Mouse (Mus musculus) spleen, adult 2 months (tissue): Measurements from ENCODE around the gene Gpr50. TPM values are rescaled to one million over a fixed set of nuclear protein-coding genes. Genes with fewer than 3 reads are reported as not detected.

ENCODE experiments used
- DNase-seq, 2 experiments: peaks; one replicate each; pipeline versions ENCODE4 v3.0.0 to v3.0.0-alpha.2; 2012 to 2021; ENCODE audit warnings: low spot score in 2 of 2, low read depth in 1 of 2
- H3K27ac ChIP-seq: fragments of 200-500 bp; 2 replicates; pipeline ENCODE4 v1.5.1; 2012; ENCODE audit warnings: low read length, inconsistent platforms; ENCODE audit not compliant: insufficient read depth
- H3K27me3 ChIP-seq: fragments of 200-500 bp; 2 replicates; pipeline ENCODE4 v1.6.1; 2012; ENCODE audit warnings: mild to moderate bottlenecking, moderate library complexity, low read length, inconsistent platforms; ENCODE audit not compliant: control insufficient read depth, insufficient read depth
- H3K36me3 ChIP-seq: fragments of 200-500 bp; 2 replicates; pipeline ENCODE4 v1.6.1; 2012; ENCODE audit warnings: mild to moderate bottlenecking, low read length, inconsistent platforms; ENCODE audit not compliant: control insufficient read depth, insufficient read depth
- H3K4me1 ChIP-seq: fragments of 200-500 bp; 2 replicates; pipeline ENCODE4 v1.6.1; 2011; ENCODE audit warnings: inconsistent platforms; ENCODE audit not compliant: control insufficient read depth, insufficient read depth, insufficient read length
- H3K4me3 ChIP-seq: fragments of 200-500 bp; 2 replicates; pipeline ENCODE4 v1.5.1; 2011; ENCODE audit warnings: mild to moderate bottlenecking, inconsistent platforms; ENCODE audit not compliant: insufficient read depth, insufficient read length; ENCODE audit errors: extremely low read depth
- CTCF ChIP-seq: fragments of 200-500 bp; IDR thresholded peaks from 2 replicates; pipeline ENCODE4 v1.5.1; 2011; ENCODE audit warnings: mild to moderate bottlenecking, inconsistent platforms; ENCODE audit not compliant: insufficient read depth, insufficient read length, insufficient replicate concordance; ENCODE audit errors: extremely low read depth
- POLR2A ChIP-seq: fragments of 200-500 bp; IDR thresholded peaks from 2 replicates; pipeline ENCODE4 v1.6.1; 2011; ENCODE audit warnings: low read depth, low read length, inconsistent platforms
- WGBS: fragments of 180-500 bp; shearing (Covaris S2); methylation state at CpG from one replicate; pipeline ENCODE4 v1.1.7; 2018; 5-methylcytosine and 5-hydroxymethylcytosine counted together
- polyA plus RNA-seq: library from polyadenylated mRNA; depleted of rRNA; stranded (reverse); fragments of >200 nt; gene quantifications from 2 replicates; pipeline ENCODE4 v1.2.3, GENCODE M21; 2012

Gene Gpr50
- polyA plus RNA-seq, 1 experiment: not detected

- Histone ChIP-seq H3K27me3 (no peaks in the 10 kb centered on the region), H3K4me3 (no peak overlapping the region), H3K27ac (no peak overlapping the region), H3K36me3 (no peaks in the 10 kb centered on the region), H3K4me1 (no peaks in the 10 kb centered on the region)
- no peak for DNase-seq
- TF ChIP-seq CTCF (no peak), POLR2A (no peak)
- 6% methylated on average over 1 of the region's 1 CpGs for WGBS
Measured at GRCm38 (mm10) chrX:71648434-71648833, 15.0 kb upstream of the Gpr50 start.

DNA sequence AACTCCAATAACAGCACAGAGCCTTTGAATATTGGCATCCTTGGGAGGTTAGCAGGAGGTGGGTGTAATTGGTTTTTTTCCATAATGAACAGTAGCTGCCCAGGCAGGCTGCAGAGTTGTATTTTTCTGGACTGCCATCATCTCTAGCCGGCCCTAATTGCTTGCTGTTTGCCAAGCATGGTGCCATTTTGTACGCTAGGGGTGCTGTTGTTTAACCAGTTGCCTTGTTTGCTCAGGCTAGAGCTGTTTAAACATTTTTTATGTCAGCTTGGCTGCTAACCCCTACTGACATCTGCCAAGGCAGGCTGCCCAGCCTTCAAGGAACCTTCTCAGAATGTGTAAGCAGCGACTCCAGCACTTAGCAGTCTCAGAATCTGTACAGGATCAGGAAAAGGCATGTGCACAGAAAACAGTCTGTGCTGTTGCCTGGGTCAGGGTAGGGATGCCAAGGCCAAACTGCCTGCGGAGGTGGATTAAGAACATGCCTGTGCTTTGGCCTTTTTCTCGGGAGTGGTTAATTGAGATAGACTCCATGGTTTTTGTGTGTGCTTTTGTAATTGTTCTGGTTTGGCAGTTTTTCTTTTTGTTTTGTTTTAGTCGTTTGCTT lies 14.5 kb upstream of the Gpr50 start:
- H3K36me3 ChIP-seq: no peaks in the 10 kb centered on the region
- no peaks in the 10 kb centered on the region for H3K27me3 ChIP-seq
- no peak for DNase-seq
- H3K4me3 ChIP-seq: no peak overlapping the region
- WGBS: 54% methylated on average over 6 of the region's 6 CpGs
- H3K27ac ChIP-seq: no peak overlapping the region
- TF ChIP-seq CTCF (no peak), POLR2A (no peak)
- H3K4me1 ChIP-seq: no peaks in the 10 kb centered on the region

DNA sequence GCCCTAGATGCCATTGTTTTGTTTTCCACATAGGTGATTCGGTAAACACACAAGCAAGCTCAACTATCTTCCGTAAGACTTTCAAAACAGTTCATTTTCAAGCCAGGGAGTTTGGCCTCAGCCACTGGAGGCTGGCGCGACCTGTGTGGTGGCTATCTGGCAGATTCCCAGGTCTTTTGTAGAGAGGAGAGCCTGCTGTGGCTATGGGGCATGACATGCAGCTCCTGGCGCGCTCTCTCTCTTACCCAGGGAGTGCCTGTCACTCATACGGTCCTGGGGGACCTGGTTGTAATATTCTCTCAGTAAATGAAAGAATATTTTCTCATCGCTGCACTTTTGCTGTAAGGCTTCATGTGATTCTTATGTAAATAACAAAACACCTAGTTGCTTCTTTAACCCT lies 13.5 kb upstream of the Gpr50 start:
- H3K4me3 ChIP-seq: no peak overlapping the region
- no peak for DNase-seq
- TF ChIP-seq CTCF: no peak
- TF ChIP-seq POLR2A: no peak
- H3K4me1 ChIP-seq: no peaks in the 10 kb centered on the region
- H3K36me3 ChIP-seq: no peaks in the 10 kb centered on the region
- H3K27me3 ChIP-seq: no peaks in the 10 kb centered on the region
- 67% methylated on average over 8 of the region's 8 CpGs for WGBS
- H3K27ac ChIP-seq: no peak overlapping the region

- 36% methylated on average over 14 of the region's 14 CpGs for WGBS
- no peaks in the 10 kb centered on the region for H3K27me3 ChIP-seq
Measured at GRCm38 (mm10) chrX:71661794-71662193, 1.7 kb upstream of the Gpr50 start.

DNA sequence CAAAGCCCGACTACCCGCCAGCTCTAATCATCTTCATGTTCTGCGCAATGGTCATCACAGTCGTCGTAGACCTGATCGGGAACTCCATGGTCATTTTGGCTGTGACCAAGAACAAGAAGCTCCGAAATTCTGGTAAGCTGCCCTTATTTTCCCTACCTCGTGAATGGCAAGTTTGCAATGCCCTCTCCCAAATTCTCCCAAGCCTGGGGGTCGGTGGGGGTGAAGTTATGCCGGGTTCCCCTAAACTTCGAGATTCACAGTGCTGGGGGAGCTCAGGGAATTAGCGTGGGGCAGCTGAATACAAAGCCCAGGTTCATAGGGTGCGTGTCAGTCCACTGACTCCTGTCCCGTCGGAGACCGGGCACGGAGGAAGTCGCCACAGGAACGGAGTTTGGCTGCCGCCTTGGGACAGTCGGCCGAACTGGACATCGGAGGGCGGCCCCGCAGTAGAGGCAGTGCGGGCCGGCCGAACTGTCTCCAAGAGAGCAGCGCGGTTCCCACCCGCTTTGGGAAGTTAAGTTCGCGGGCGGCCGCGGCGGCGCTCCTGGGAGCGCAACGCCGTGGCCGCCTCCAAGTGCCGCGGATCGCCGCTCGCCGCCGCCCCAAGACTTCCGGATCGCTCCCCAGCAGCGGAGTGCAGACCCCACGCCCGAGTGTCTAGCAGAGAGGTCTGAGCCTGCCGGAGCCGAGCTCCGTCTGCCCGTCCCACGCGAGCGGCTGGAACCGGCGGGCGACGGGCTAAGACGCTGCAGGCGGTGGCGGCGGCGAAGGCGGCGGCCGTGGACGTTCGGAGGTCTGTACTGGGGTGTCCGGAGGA lies 612 bp downstream of the Gpr50 start:
- Histone ChIP-seq H3K4me3 (no peak overlapping the region), H3K27ac (no peak overlapping the region), H3K4me1 (no peaks in the 10 kb centered on the region), H3K27me3 (no peaks in the 10 kb centered on the region), H3K36me3 (no peaks in the 10 kb centered on the region)
- no peak for DNase-seq
- TF ChIP-seq CTCF (no peak), POLR2A (no peak)
- 35% methylated on average over 76 of the region's 76 CpGs for WGBS

More at GRCm38 (mm10) chrX:71661794-71662193, 1.7 kb upstream of the Gpr50 start:
- no peak for DNase-seq
- H3K27ac ChIP-seq: no peak overlapping the region
- no peak for TF ChIP-seq POLR2A
- no peak for TF ChIP-seq CTCF
- no peaks in the 10 kb centered on the region for H3K4me1 ChIP-seq
- no peak overlapping the region for H3K4me3 ChIP-seq
- H3K36me3 ChIP-seq: no peaks in the 10 kb centered on the region

DNA sequence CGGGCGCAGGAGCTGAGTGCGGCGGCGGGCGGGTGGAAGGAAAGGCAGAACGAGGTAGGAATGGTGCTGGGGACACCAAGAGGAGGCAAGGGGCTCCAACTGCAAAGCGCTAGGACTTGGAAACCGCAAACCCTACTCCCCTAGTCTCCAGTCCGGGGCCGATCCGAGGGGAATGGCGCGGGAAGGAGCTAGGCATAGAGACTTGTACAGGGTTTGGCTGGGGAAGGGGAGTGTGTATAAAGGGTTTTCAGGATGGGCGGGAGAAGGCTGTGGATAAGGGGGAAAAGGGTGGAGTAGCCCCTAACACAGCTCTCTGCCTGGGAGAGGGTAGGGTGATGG lies 1.2 kb downstream of the Gpr50 start:
- WGBS: 26% methylated on average over 15 of the region's 15 CpGs
- Histone ChIP-seq H3K4me3 (no peak overlapping the region), H3K27ac (no peak overlapping the region), H3K4me1 (no peaks in the 10 kb centered on the region), H3K27me3 (no peaks in the 10 kb centered on the region), H3K36me3 (no peaks in the 10 kb centered on the region)
- TF ChIP-seq CTCF (no peak), POLR2A (no peak)
- DNase-seq: no peak

DNA sequence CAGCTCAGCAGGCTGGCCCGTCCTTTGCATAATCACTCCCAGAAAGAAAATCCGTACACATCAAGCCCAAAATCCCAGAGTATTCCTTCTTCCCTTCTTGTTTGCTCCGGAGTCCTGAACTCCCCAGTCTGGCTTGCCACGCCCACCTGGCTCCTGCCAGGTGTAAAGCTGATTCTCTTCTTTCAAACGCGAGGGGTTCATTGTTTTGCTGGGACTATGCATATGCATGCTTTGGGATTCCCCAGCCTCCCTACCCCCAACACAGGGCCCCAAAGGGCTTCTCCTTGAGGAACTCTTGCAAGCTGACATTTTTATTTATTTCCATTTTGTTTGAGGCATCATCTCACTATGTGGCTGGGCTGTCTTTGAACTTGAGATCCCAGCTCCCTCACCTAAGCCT lies 6.8 kb downstream of the Gpr50 start:
- H3K36me3 ChIP-seq: no peaks in the 10 kb centered on the region
- DNase-seq: no peak
- H3K4me1 ChIP-seq: no peaks in the 10 kb centered on the region
- no peak overlapping the region for H3K4me3 ChIP-seq
- 26% methylated on average over 6 of the region's 6 CpGs for WGBS
- no peaks in the 10 kb centered on the region for H3K27me3 ChIP-seq
- TF ChIP-seq CTCF (no peak), POLR2A (no peak)
- H3K27ac ChIP-seq: no peak overlapping the region
